Mouse (Mus musculus) stomach, postnatal 0 days (tissue): Measurements from ENCODE around the gene Tbrg4.

Source experiments
- CTCF ChIP-seq: IDR thresholded peaks from 2 replicates; pipeline ENCODE4 v1.5.1; 2016; ENCODE audit warnings: antibody characterized with exemption, low read depth, mild to moderate bottlenecking, moderate library complexity
- EP300 ChIP-seq: optimal IDR thresholded peaks from 2 replicates; pipeline ENCODE3; 2016; ENCODE audit warnings: antibody characterized with exemption

DNA sequence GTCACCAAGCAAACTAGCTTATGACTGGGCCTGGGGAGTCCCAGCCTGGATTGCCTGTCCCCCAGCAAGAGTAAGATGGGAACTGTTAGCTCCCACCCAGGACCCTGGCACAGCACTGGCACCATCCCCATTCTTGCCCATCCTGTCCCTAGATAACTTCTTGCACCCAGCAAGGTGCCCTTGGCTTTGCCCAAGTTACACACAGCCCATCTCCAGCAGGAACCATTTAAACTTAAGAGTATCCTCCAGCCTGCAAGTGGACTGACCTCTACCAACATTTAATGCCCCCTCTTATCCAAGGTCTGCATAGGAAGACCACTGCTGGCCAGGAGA lies 21.3 kb downstream of the Tbrg4 start:
- TF ChIP-seq EP300 (no peak), CTCF (no peak)
